Mouse (Mus musculus): Measurements from ENCODE around the gene S100a8. TPM values are rescaled to one million over a fixed set of nuclear protein-coding genes. Genes with fewer than 3 reads are reported as not detected.

Gene S100a8
- polyA plus RNA-seq, 1 experiment = not detected

GRCm38 (mm10) chr3:90709591-90710460 is 41.0 kb downstream of the S100a8 start:
- no peak for TF ChIP-seq POLR2A (IDR thresholded peaks at IDR 0.05; ENCODE audit: control insufficient read depth, low read depth, low read length)
- peak; percentile 96 for TF ChIP-seq CTCF (IDR thresholded peaks at IDR 0.05; ENCODE audit: control insufficient read depth, insufficient read depth, insufficient replicate concordance, low read depth, low read length)
- H3K4me3 ChIP-seq (ENCODE audit: control insufficient read depth, low read depth, low read length) = no peak overlapping the region
- H3K4me1 ChIP-seq (ENCODE audit: control insufficient read depth, insufficient read depth, low read length) = no peaks in the 10 kb centered on the region; the same call in 1 of the 2 replicates
- H3K27me3 ChIP-seq (ENCODE audit: control insufficient read depth, insufficient read depth, low read length) = no peaks in the 10 kb centered on the region
- H3K36me3 ChIP-seq (ENCODE audit: control insufficient read depth, insufficient read depth, low read length) = no peaks in the 10 kb centered on the region
- no peak overlapping the region for H3K27ac ChIP-seq (ENCODE audit: control insufficient read depth, insufficient read depth, low read depth, low read length)

Other genes starting within 250 kb of the S100a8 start
- 18.3 and 19.1 TPM in 2 replicates for gene Ints3, start 235.4 kb upstream of the S100a8 start, polyA plus RNA-seq (2012; rRNA removed)
- gene Npr1, start 203.1 kb upstream of the S100a8 start, polyA plus RNA-seq (2012; rRNA removed) = 54.5 and 64.8 TPM in 2 replicates
- 30.8 and 33.2 TPM in 2 replicates for gene Ilf2, start 192.9 kb upstream of the S100a8 start, polyA plus RNA-seq (2012; rRNA removed)
- 33.5 and 42.2 TPM in 2 replicates for gene Snapin, start 177.9 kb upstream of the S100a8 start, polyA plus RNA-seq (2012; rRNA removed)
- gene Chtop, start 159.5 kb upstream of the S100a8 start, polyA plus RNA-seq (2012; rRNA removed) = 51.5 and 53.5 TPM in 2 replicates
- gene S100a1, start 154.6 kb upstream of the S100a8 start, polyA plus RNA-seq (2012; rRNA removed) = 16.8 and 17.6 TPM in 2 replicates
- 2.9 and 3.2 TPM in 2 replicates for gene S100a13, start 154.5 kb upstream of the S100a8 start, polyA plus RNA-seq (2012; rRNA removed)
- 0.76 TPM in 1 of 2 replicates, not detected in the other for gene S100a14, start 142.1 kb upstream of the S100a8 start, polyA plus RNA-seq (2012; rRNA removed)
- 2.9 and 7.7 TPM in 2 replicates for gene S100a16, start 131.7 kb upstream of the S100a8 start, polyA plus RNA-seq (2012; rRNA removed)
- not detected in 2 replicates for gene S100a3, start 108.4 kb upstream of the S100a8 start, polyA plus RNA-seq (2012; rRNA removed)
- gene S100a2, start 78.7 kb upstream of the S100a8 start, polyA plus RNA-seq (2012; rRNA removed) = not detected in 2 replicates
- not detected in 2 replicates for gene Gm42674, start 67.1 kb upstream of the S100a8 start, polyA plus RNA-seq (2012; rRNA removed)
- gene S100a4, start 65.2 kb upstream of the S100a8 start, polyA plus RNA-seq (2012; rRNA removed) = 0.96 and 1.9 TPM in 2 replicates
- gene S100a5, start 60.5 kb upstream of the S100a8 start, polyA plus RNA-seq (2012; rRNA removed) = not detected in 2 replicates
- 13.0 and 20.8 TPM in 2 replicates for gene S100a6, start 56.1 kb upstream of the S100a8 start, polyA plus RNA-seq (2012; rRNA removed)
- gene S100a7a, start 15.0 kb upstream of the S100a8 start, polyA plus RNA-seq (2012; rRNA removed) = 0.07 TPM in 1 of 2 replicates, not detected in the other
- not detected in 2 replicates for gene S100a9, start 26.7 kb downstream of the S100a8 start, polyA plus RNA-seq (2012; rRNA removed)
- gene Pglyrp4, start 57.9 kb downstream of the S100a8 start, polyA plus RNA-seq (2012; rRNA removed) = 3.1 and 3.3 TPM in 2 replicates
- not detected in 2 replicates for gene Gm5849, start 108.9 kb downstream of the S100a8 start, polyA plus RNA-seq (2012; rRNA removed)

Data from testis, adult 2 months (tissue).